Mouse (Mus musculus): ENCODE results near the gene Pax9. TPM values are rescaled to one million over a fixed set of nuclear protein-coding genes. Genes with fewer than 3 reads are reported as not detected.

Gene Pax9
- polyA plus RNA-seq, 1 experiment from 2014 or later = 0.26 TPM

- peak overlapping the region; percentile 46; the same call in 1 of the 2 replicates for H3K4me3 ChIP-seq
- H3K9ac ChIP-seq = no peak overlapping the region
- WGBS = 6% methylated on average over 8 of the region's 8 CpGs
- peaks cover 35% of the 10 kb centered on the region for H3K4me1 ChIP-seq (replicated peaks)
- no peaks in the 10 kb centered on the region for H3K9me3 ChIP-seq (replicated peaks)
- no peak overlapping the region for H3K4me2 ChIP-seq
- no peak overlapping the region for H3K27ac ChIP-seq
- no peak for ATAC-seq (replicated peaks; ENCODE audit: insufficient number of reproducible peaks, insufficient read depth, low FRiP score, low read depth)
- H3K36me3 ChIP-seq = no peaks in the 10 kb centered on the region
- peaks cover 90% of the 10 kb centered on the region for H3K27me3 ChIP-seq
Observed at GRCm38 (mm10) chr12:56698191-56698980, 6.8 kb downstream of the Pax9 start.

- Histone ChIP-seq H3K9me3 (replicated peaks) (no peaks in the 10 kb centered on the region), H3K4me3 (no peak overlapping the region), H3K4me1 (replicated peaks) (peaks cover 35% of the 10 kb centered on the region), H3K27ac (no peak overlapping the region), H3K9ac (no peak overlapping the region), H3K27me3 (peaks cover 84% of the 10 kb centered on the region), H3K36me3 (no peaks in the 10 kb centered on the region), H3K4me2 (no peak overlapping the region)
- WGBS = 24% methylated on average over 3 of the region's 3 CpGs
- ATAC-seq (replicated peaks; ENCODE audit: insufficient number of reproducible peaks, insufficient read depth, low FRiP score, low read depth) = no peak
Observed at GRCm38 (mm10) chr12:56699351-56699750, 7.8 kb downstream of the Pax9 start.

- H3K4me2 ChIP-seq = no peak overlapping the region
- no peak overlapping the region for H3K27ac ChIP-seq
- ATAC-seq (replicated peaks; ENCODE audit: insufficient number of reproducible peaks, insufficient read depth, low FRiP score, low read depth) = no peak
- H3K9me3 ChIP-seq (replicated peaks) = no peaks in the 10 kb centered on the region
- H3K27me3 ChIP-seq = peaks cover 79% of the 10 kb centered on the region
- H3K9ac ChIP-seq = 0 out of 2 replicates have a peak overlapping the region, but pooled peaks have one; percentile 15
- H3K4me1 ChIP-seq (replicated peaks) = peaks cover 29% of the 10 kb centered on the region
- 8% methylated on average over 44 of the region's 44 CpGs for WGBS
- H3K36me3 ChIP-seq = no peaks in the 10 kb centered on the region
- H3K4me3 ChIP-seq = peak overlapping the region; percentile 9; the same call in 1 of the 2 replicates
Observed at GRCm38 (mm10) chr12:56699915-56700900, 8.6 kb downstream of the Pax9 start.

GRCm38 (mm10) chr12:56701004-56701403 is 9.4 kb downstream of the Pax9 start:
- no peaks in the 10 kb centered on the region for H3K36me3 ChIP-seq
- no peak overlapping the region for H3K4me2 ChIP-seq
- peaks cover 75% of the 10 kb centered on the region for H3K27me3 ChIP-seq
- H3K4me3 ChIP-seq = no peak overlapping the region
- H3K9me3 ChIP-seq (replicated peaks) = no peaks in the 10 kb centered on the region
- H3K27ac ChIP-seq = no peak overlapping the region
- ATAC-seq (replicated peaks; ENCODE audit: insufficient number of reproducible peaks, insufficient read depth, low FRiP score, low read depth) = no peak
- H3K4me1 ChIP-seq (replicated peaks) = peaks cover 21% of the 10 kb centered on the region
- H3K9ac ChIP-seq = no peak overlapping the region
- 11% methylated on average over 6 of the region's 6 CpGs for WGBS

GRCm38 (mm10) chr12:56717971-56718706 is 26.6 kb downstream of the Pax9 start:
- Histone ChIP-seq H3K4me3 (no peak overlapping the region), H3K4me1 (replicated peaks) (no peaks in the 10 kb centered on the region), H3K27ac (no peak overlapping the region), H3K36me3 (no peaks in the 10 kb centered on the region), H3K9ac (no peak overlapping the region), H3K27me3 (peaks cover 11% of the 10 kb centered on the region; the same call in 1 of the 2 replicates), H3K4me2 (no peak overlapping the region), H3K9me3 (replicated peaks) (no peaks in the 10 kb centered on the region)
- WGBS = 28% methylated on average over 14 of the region's 14 CpGs
- no peak for ATAC-seq (replicated peaks; ENCODE audit: insufficient number of reproducible peaks, insufficient read depth, low FRiP score, low read depth)

GRCm38 (mm10) chr12:56718707-56719051 is 27.1 kb downstream of the Pax9 start:
- 44% methylated on average over 6 of the region's 6 CpGs for WGBS
- Histone ChIP-seq H3K27ac (no peak overlapping the region), H3K9ac (no peak overlapping the region), H3K4me1 (replicated peaks) (no peaks in the 10 kb centered on the region), H3K36me3 (no peaks in the 10 kb centered on the region), H3K4me2 (no peak overlapping the region), H3K27me3 (peaks cover 11% of the 10 kb centered on the region; the same call in 1 of the 2 replicates), H3K4me3 (no peak overlapping the region), H3K9me3 (replicated peaks) (no peaks in the 10 kb centered on the region)
- ATAC-seq (replicated peaks; ENCODE audit: insufficient number of reproducible peaks, insufficient read depth, low FRiP score, low read depth) = no peak

GRCm38 (mm10) chr12:56727631-56728030 is 36.1 kb downstream of the Pax9 start:
- 46% methylated on average over 4 of the region's 4 CpGs for WGBS

GRCm38 (mm10) chr12:56737104-56737503 is 45.5 kb downstream of the Pax9 start:
- Histone ChIP-seq H3K9me3 (replicated peaks) (no peaks in the 10 kb centered on the region), H3K9ac (no peak overlapping the region), H3K27ac (no peak overlapping the region), H3K36me3 (no peaks in the 10 kb centered on the region), H3K4me3 (no peak overlapping the region), H3K4me1 (replicated peaks) (no peaks in the 10 kb centered on the region), H3K4me2 (no peak overlapping the region), H3K27me3 (no peaks in the 10 kb centered on the region)
- no peak for ATAC-seq (replicated peaks; ENCODE audit: insufficient number of reproducible peaks, insufficient read depth, low FRiP score, low read depth)
- 49% methylated on average over 4 of the region's 4 CpGs for WGBS

More at GRCm38 (mm10) chr12:56727631-56728030, 36.1 kb downstream of the Pax9 start:
- H3K4me3 ChIP-seq = no peak overlapping the region
- no peaks in the 10 kb centered on the region for H3K9me3 ChIP-seq (replicated peaks)
- no peaks in the 10 kb centered on the region for H3K4me1 ChIP-seq (replicated peaks)
- H3K4me2 ChIP-seq = no peak overlapping the region
- no peak for ATAC-seq (replicated peaks; ENCODE audit: insufficient number of reproducible peaks, insufficient read depth, low FRiP score, low read depth)
- no peaks in the 10 kb centered on the region for H3K27me3 ChIP-seq
- no peak overlapping the region for H3K9ac ChIP-seq
- H3K27ac ChIP-seq = no peak overlapping the region
- no peaks in the 10 kb centered on the region for H3K36me3 ChIP-seq

Other genes starting within 250 kb of the Pax9 start
- gene Nkx2-1, start 154.9 kb upstream of the Pax9 start, polyA plus RNA-seq (2015; fragmentation: Nextera tagmentation; extraction: Ambion mirVana) = 2.1 and 6.4 TPM in 2 replicates
- gene Nkx2-9, start 78.5 kb upstream of the Pax9 start, polyA plus RNA-seq (2015; fragmentation: Nextera tagmentation; extraction: Ambion mirVana) = 0.25 TPM in 1 of 2 replicates, not detected in the other